Mouse (Mus musculus) right cerebral cortex, postnatal 10 days (tissue): ENCODE results near the gene Sema3b.

ENCODE experiments used
- DNase-seq, 2 experiments: peaks; one replicate each; pipeline ENCODE4 v3.0.0; 2021; ENCODE audit warnings: low spot score in 2 of 2

Gene Sema3b

GRCm38 (mm10) chr9:107633091-107633660 lies 24.1 kb upstream of the Sema3b start:
- DNase-seq = peak; percentile 87 to 89

- DNase-seq = peak; percentile 64 to 68
Observed at GRCm38 (mm10) chr9:107632478-107632877, 23.4 kb upstream of the Sema3b start.

DNA sequence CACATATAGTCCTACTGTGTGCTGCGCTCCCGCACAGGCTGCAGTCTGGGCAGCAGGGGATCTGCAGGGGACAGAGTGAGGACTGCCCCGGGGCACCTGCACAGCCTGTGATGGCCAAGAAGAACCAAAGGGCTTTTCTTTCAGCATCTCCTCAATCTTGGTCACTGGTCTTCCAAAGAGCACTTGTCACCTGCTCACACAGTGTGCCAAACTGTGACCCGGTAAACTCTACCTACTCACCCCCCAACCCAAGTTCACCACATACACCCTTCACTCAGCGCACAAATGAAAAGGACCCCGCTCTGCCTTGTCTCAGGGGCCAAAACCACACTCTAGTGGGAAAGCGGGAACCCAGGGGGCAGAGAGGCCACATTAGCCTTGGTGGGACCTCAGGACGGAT lies 22.8 kb upstream of the Sema3b start:
- DNase-seq = no peak

DNA sequence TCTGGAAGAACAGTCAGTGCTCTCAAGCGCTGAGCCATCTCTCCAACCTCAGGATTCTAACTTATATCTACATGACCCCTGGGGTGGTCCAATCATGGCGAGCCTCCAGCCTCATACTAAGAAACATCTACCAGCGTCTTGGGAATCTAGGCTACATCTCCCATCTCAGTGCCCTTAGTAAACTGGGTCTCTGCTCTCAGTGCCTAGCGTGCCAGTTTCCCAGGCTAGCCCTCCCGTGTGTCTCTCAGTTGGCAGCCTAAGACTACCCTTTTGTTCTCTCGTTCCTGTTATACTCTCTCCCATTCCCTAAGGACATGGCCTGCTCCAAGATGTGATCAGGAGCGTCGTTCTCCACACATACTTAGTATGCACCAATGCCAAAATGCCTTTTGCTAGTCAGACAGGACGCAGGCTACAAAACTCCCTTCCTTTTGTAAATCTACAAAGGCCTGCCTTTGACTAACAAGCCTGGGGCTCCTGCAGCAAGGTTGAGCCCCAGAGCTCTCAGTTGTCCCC lies 22.3 kb upstream of the Sema3b start:
- DNase-seq = no peak

DNA sequence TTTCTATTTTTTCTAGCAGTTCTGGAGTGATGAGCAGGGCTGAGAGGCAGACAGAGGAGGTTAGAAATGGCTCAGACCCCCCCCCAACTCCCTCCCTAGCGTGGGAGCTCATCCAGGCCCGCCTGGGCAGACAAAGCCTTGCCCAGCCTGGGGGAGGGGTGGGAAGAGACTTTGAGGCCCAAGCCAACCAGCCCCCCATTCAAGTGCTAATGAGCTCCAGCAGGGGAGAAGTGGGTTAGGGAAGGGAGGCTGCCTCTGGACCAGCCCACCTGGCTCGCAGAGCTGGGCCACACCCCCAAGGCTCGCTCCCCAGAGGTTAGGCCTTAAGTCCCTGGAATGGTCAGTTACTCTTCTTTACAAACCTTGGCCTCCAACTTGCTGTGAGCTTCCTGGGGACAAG lies 21.5 kb upstream of the Sema3b start:
- DNase-seq = peak; percentile 86 to 88

GRCm38 (mm10) chr9:107629901-107630425 lies 20.9 kb upstream of the Sema3b start:
- DNase-seq = peak; percentile 65 to 66

GRCm38 (mm10) chr9:107629411-107629730 lies 20.3 kb upstream of the Sema3b start:
- DNase-seq = no peak

- no peak for DNase-seq
Observed at GRCm38 (mm10) chr9:107628721-107629410, 19.8 kb upstream of the Sema3b start.

GRCm38 (mm10) chr9:107627387-107628255 lies 18.6 kb upstream of the Sema3b start:
- DNase-seq = no peak

DNA sequence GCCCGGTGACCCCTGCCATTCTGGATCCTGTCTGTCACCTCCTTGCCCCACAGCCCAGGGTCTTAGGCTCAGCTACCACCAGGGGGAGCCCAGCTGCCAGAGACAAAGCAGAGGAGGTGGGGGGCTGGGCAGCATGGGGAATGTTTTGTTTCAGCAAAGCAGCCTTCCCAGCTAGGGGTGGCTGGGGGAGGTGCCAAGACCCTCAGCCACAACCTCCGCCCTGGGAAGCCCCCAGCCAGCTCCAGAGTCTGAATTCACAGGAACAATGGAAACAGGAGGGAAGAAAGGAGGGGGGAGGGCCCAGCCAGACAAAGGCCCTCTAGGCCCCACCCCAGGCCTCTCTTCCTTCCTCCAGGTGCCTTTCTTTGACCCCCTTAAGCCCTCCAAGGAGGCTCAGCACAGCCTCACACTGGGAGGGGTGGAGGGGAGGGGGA lies 17.8 kb upstream of the Sema3b start:
- DNase-seq = peak; percentile 90 to 91

- no peak for DNase-seq
Observed at GRCm38 (mm10) chr9:107626158-107626843, 17.3 kb upstream of the Sema3b start.

DNA sequence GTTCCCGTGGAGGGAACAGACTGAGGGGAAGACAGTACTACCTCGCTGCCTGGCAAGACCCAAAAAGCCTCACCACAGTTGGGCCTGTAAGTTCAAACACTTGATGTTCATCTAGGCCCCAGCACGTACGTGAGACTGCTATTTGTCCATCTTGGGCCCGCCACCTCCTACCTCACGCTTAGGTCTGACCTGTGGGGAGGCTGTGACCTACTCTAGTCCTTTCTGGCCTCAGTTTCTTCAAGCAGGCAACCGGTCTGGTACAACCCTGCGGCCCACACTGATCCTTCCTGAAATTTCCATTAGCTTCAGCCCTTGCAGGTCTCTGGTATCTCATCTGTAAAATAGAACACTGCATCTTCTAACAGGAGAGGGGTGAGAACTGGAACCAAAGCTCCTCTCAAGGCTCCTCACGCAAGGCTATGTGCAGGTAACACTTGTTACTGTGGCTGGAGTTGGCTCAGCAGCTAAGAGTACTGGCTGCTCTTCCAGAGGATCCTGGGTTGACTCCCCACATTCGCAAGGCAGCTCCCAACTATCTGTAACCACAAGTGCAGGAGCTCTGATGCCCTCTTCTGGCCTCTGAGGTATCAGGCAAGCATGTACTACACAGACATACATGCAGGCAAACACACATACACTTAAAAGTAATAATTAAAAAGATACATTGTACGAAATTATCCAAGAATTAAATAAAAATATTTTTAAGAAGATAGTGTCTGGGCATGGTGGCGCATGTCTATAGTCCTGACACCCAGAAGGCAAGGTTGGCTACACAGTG lies 16.5 kb upstream of the Sema3b start:
- no peak for DNase-seq

GRCm38 (mm10) chr9:107624951-107625350 lies 15.9 kb upstream of the Sema3b start:
- no peak for DNase-seq

- DNase-seq = no peak
Observed at GRCm38 (mm10) chr9:107624539-107624938, 15.5 kb upstream of the Sema3b start.

DNA sequence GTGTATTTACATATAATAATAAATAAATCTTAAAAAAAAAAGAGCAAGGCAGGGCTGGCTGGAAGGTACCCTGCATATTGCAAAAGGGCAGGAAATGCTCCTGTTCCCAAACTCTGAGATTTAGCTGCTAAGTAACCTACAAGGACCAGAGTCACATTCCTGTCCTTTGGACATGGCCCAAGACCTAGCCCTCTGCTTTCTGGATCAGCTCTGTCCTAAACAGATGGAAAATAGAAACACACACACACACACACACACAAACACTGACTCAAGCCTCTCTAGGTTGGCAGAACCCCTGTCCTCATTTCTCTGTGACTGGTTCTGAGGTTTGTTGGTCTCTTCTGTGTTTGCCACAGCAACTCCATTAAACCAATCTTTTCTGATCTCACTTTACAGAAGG lies 11.9 kb upstream of the Sema3b start:
- no peak for DNase-seq

- no peak for DNase-seq
Observed at GRCm38 (mm10) chr9:107619546-107619879, 10.5 kb upstream of the Sema3b start.

DNA sequence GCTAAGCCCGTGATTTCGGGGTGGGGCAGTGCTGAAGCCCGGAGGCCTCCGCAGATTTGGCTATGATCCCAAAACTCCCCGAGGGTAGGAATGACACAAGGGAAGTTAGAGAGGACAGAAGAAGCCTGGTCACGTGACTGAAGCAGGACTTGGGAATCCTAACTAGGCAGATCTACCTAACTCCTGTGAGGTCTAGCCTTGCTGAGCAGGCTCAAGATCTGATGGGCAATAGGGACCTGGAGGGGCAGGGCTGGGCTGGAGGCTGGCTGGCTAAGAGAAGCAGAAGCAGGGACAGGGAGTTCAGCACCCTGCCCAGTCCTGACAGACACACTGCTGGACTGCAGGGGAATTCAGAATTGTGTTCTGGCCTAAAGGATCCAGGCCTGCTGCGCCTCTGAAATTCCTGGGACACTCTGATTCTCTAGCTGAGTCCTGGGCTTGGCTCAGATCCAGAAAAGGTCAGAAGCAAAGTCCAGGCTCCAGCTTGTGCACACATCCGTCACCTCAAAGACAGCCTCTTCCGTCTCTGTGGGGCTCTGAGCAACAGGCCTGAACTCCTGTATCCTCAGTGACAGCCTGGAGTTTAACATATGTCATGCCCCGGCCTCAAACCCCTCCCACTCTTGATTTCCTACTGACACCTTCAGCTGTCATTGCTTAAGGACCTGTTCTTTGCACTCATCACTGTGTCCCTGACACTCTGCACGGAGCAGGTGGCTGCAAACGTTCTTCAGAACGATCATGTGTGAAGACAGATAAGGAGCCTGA lies 9.9 kb upstream of the Sema3b start:
- no peak for DNase-seq

- DNase-seq = no peak
Observed at GRCm38 (mm10) chr9:107618098-107618497, 9.1 kb upstream of the Sema3b start.

DNA sequence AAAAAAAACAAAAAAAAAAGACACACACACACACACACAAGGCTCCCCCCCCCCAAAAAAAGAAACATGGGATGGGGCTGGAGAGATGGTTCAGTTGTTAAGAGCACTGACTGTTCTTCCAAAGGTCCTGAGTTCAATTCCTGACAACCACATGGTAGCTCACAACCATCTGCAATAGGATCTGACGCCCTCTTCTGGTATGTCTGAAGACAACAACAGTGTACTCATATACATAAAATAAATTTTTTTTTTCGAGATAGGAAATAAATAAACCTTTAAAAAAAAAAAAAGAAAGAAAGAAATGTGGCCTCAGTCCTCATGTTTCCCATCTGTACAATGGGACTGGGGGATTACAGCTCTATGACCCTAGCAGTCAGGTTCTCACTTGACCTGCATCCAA lies 8.4 kb upstream of the Sema3b start:
- DNase-seq = no peak

DNA sequence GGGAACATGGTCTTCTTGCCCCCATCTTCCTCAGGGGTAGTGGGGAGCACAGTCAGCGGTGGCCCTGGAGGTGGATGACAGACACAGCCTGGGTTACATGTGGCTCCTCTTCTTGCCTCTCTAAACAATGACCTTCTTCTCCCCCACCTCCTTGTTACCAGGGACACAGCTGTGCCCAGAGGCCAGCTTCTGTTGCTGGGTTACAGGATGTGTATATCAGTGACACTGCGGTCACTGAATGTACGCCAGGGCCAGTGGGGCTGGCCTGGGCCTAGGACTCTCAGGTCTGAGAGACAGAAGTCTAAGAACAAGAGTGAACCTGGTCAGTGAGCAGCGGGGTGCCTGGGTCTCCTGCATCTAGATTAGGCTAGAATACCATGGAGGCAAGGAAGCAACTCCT lies 6.0 kb upstream of the Sema3b start:
- DNase-seq = no peak
